Mouse (Mus musculus): ENCODE measurements around the gene Ttc7b. TPM values are rescaled to one million over a fixed set of nuclear protein-coding genes. Genes with fewer than 3 reads are reported as not detected.

Gene Ttc7b
- polyA plus RNA-seq, 1 experiment from 2014 or later, result 7.0 TPM

GRCm38 (mm10) chr12:100293956-100294355 is 226.7 kb downstream of the Ttc7b start:
- no peak overlapping the region for H3K4me2 ChIP-seq (ENCODE audit: low read depth, severe bottlenecking)
- H3K36me3 ChIP-seq (ENCODE audit: control insufficient read depth, insufficient read depth, low read length), result no peaks in the 10 kb centered on the region
- H3K4me3 ChIP-seq (ENCODE audit: low read depth, low read length), result no peak overlapping the region
- peaks cover 17% of the 10 kb centered on the region for H3K4me1 ChIP-seq (ENCODE audit: control insufficient read depth, insufficient read depth, low read length)
- no peak overlapping the region for H3K27ac ChIP-seq (replicated peaks; ENCODE audit: low read depth, low read length)
- no peak overlapping the region for H3K9ac ChIP-seq (ENCODE audit: low read length)
- H3K27me3 ChIP-seq (ENCODE audit: control insufficient read depth, insufficient read depth, low read length), result no peaks in the 10 kb centered on the region
- DNase-seq (ENCODE audit: low spot score) (no peak), ATAC-seq (ENCODE audit: insufficient number of reproducible peaks, low FRiP score, low TSS enrichment, low read depth) (no peak)
- no peaks in the 10 kb centered on the region for H3K9me3 ChIP-seq (ENCODE audit: control insufficient read depth, low read length)
- WGBS, result 89% methylated on average over 9 of the region's 9 CpGs

GRCm38 (mm10) chr12:100290711-100291685 is 229.6 kb downstream of the Ttc7b start:
- 47% methylated on average over 18 of the region's 18 CpGs for WGBS
- peak overlapping the region; percentile 51; the same call in 1 of the 2 replicates for H3K27ac ChIP-seq (replicated peaks; ENCODE audit: low read depth, low read length)
- ATAC-seq (ENCODE audit: insufficient number of reproducible peaks, low FRiP score, low TSS enrichment, low read depth), result peak; percentile 79
- H3K27me3 ChIP-seq (ENCODE audit: control insufficient read depth, insufficient read depth, low read length), result no peaks in the 10 kb centered on the region
- DNase-seq (ENCODE audit: low spot score), result peak; percentile 57
- no peaks in the 10 kb centered on the region for H3K36me3 ChIP-seq (ENCODE audit: control insufficient read depth, insufficient read depth, low read length)
- H3K4me3 ChIP-seq (ENCODE audit: low read depth, low read length), result no peak overlapping the region
- H3K4me1 ChIP-seq (ENCODE audit: control insufficient read depth, insufficient read depth, low read length), result peaks cover 17% of the 10 kb centered on the region
- no peaks in the 10 kb centered on the region for H3K9me3 ChIP-seq (ENCODE audit: control insufficient read depth, low read length)
- H3K4me2 ChIP-seq (ENCODE audit: low read depth, severe bottlenecking), result no peak overlapping the region
- no peak overlapping the region for H3K9ac ChIP-seq (ENCODE audit: low read length)

- DNase-seq (ENCODE audit: low spot score), result no peak
- Histone ChIP-seq H3K4me2 (ENCODE audit: low read depth, severe bottlenecking) (no peak overlapping the region), H3K27me3 (ENCODE audit: control insufficient read depth, insufficient read depth, low read length) (no peaks in the 10 kb centered on the region), H3K36me3 (ENCODE audit: control insufficient read depth, insufficient read depth, low read length) (no peaks in the 10 kb centered on the region), H3K9me3 (ENCODE audit: control insufficient read depth, low read length) (no peaks in the 10 kb centered on the region), H3K9ac (ENCODE audit: low read length) (no peak overlapping the region), H3K4me3 (ENCODE audit: low read depth, low read length) (no peak overlapping the region), H3K27ac (replicated peaks; ENCODE audit: low read depth, low read length) (no peak overlapping the region), H3K4me1 (ENCODE audit: control insufficient read depth, insufficient read depth, low read length) (peaks cover 17% of the 10 kb centered on the region)
- WGBS, result 70% methylated on average over 11 of the region's 11 CpGs
- no peak for ATAC-seq (ENCODE audit: insufficient number of reproducible peaks, low FRiP score, low TSS enrichment, low read depth)
Measured at GRCm38 (mm10) chr12:100290178-100290531, 230.5 kb downstream of the Ttc7b start.

- Histone ChIP-seq H3K4me3 (ENCODE audit: low read depth, low read length) (no peak overlapping the region), H3K9ac (ENCODE audit: low read length) (no peak overlapping the region), H3K4me2 (ENCODE audit: low read depth, severe bottlenecking) (no peak overlapping the region), H3K27me3 (ENCODE audit: control insufficient read depth, insufficient read depth, low read length) (no peaks in the 10 kb centered on the region), H3K9me3 (ENCODE audit: control insufficient read depth, low read length) (no peaks in the 10 kb centered on the region), H3K4me1 (ENCODE audit: control insufficient read depth, insufficient read depth, low read length) (peaks cover 17% of the 10 kb centered on the region), H3K36me3 (ENCODE audit: control insufficient read depth, insufficient read depth, low read length) (no peaks in the 10 kb centered on the region), H3K27ac (replicated peaks; ENCODE audit: low read depth, low read length) (peak overlapping the region; percentile 56)
- DNase-seq (ENCODE audit: low spot score) (no peak), ATAC-seq (ENCODE audit: insufficient number of reproducible peaks, low FRiP score, low TSS enrichment, low read depth) (peak; percentile 58; the same call in 1 of the 2 replicates)
- 38% methylated on average over 8 of the region's 8 CpGs for WGBS
Measured at GRCm38 (mm10) chr12:100289267-100290177, 231.1 kb downstream of the Ttc7b start.

GRCm38 (mm10) chr12:100288018-100288417 is 232.6 kb downstream of the Ttc7b start:
- H3K4me3 ChIP-seq (ENCODE audit: low read depth, low read length), result no peak overlapping the region
- H3K36me3 ChIP-seq (ENCODE audit: control insufficient read depth, insufficient read depth, low read length), result no peaks in the 10 kb centered on the region
- no peak for ATAC-seq (ENCODE audit: insufficient number of reproducible peaks, low FRiP score, low TSS enrichment, low read depth)
- no peaks in the 10 kb centered on the region for H3K9me3 ChIP-seq (ENCODE audit: control insufficient read depth, low read length)
- DNase-seq (ENCODE audit: low spot score), result no peak
- no peak overlapping the region for H3K9ac ChIP-seq (ENCODE audit: low read length)
- 76% methylated on average over 5 of the region's 5 CpGs for WGBS
- H3K4me2 ChIP-seq (ENCODE audit: low read depth, severe bottlenecking), result no peak overlapping the region
- H3K4me1 ChIP-seq (ENCODE audit: control insufficient read depth, insufficient read depth, low read length), result peaks cover 17% of the 10 kb centered on the region
- H3K27ac ChIP-seq (replicated peaks; ENCODE audit: low read depth, low read length), result no peak overlapping the region
- H3K27me3 ChIP-seq (ENCODE audit: control insufficient read depth, insufficient read depth, low read length), result no peaks in the 10 kb centered on the region

- Histone ChIP-seq H3K36me3 (ENCODE audit: control insufficient read depth, insufficient read depth, low read length) (no peaks in the 10 kb centered on the region), H3K4me2 (ENCODE audit: low read depth, severe bottlenecking) (no peak overlapping the region), H3K4me3 (ENCODE audit: low read depth, low read length) (no peak overlapping the region), H3K9me3 (ENCODE audit: control insufficient read depth, low read length) (no peaks in the 10 kb centered on the region), H3K9ac (ENCODE audit: low read length) (no peak overlapping the region), H3K27ac (replicated peaks; ENCODE audit: low read depth, low read length) (no peak overlapping the region), H3K4me1 (ENCODE audit: control insufficient read depth, insufficient read depth, low read length) (peaks cover 17% of the 10 kb centered on the region), H3K27me3 (ENCODE audit: control insufficient read depth, insufficient read depth, low read length) (no peaks in the 10 kb centered on the region)
- DNase-seq (ENCODE audit: low spot score) (no peak), ATAC-seq (ENCODE audit: insufficient number of reproducible peaks, low FRiP score, low TSS enrichment, low read depth) (no peak)
- WGBS, result 97% methylated on average over 2 of the region's 2 CpGs
Measured at GRCm38 (mm10) chr12:100287565-100287964, 233.1 kb downstream of the Ttc7b start.

GRCm38 (mm10) chr12:100283283-100283682 is 237.3 kb downstream of the Ttc7b start:
- Histone ChIP-seq H3K4me2 (ENCODE audit: low read depth, severe bottlenecking) (no peak overlapping the region), H3K9me3 (ENCODE audit: control insufficient read depth, low read length) (no peaks in the 10 kb centered on the region), H3K27me3 (ENCODE audit: control insufficient read depth, insufficient read depth, low read length) (no peaks in the 10 kb centered on the region), H3K36me3 (ENCODE audit: control insufficient read depth, insufficient read depth, low read length) (no peaks in the 10 kb centered on the region), H3K4me3 (ENCODE audit: low read depth, low read length) (no peak overlapping the region), H3K27ac (replicated peaks; ENCODE audit: low read depth, low read length) (no peak overlapping the region), H3K4me1 (ENCODE audit: control insufficient read depth, insufficient read depth, low read length) (no peaks in the 10 kb centered on the region; the same call in 1 of the 2 replicates), H3K9ac (ENCODE audit: low read length) (no peak overlapping the region)
- no peak for ATAC-seq (ENCODE audit: insufficient number of reproducible peaks, low FRiP score, low TSS enrichment, low read depth)
- WGBS, result 41% methylated on average over 1 of the region's 1 CpGs
- no peak for DNase-seq (ENCODE audit: low spot score)
